Mouse (Mus musculus) midbrain, embryonic 12.5 days (tissue): ENCODE results near the gene Vgll4. TPM values are rescaled to one million over a fixed set of nuclear protein-coding genes. Genes with fewer than 3 reads are reported as not detected.

Source experiments
- ATAC-seq: fragments of 200-750 bp; cut with Nextera tagmentation; 2 replicates; pipeline ENCODE4 v1.8.0; 2017; ENCODE audit warnings: low read depth, moderate TSS enrichment, moderate library complexity; ENCODE audit not compliant: low FRiP score
- H3K27ac ChIP-seq: fragments of 300-500 bp; sonication (generic); replicated peaks from 2 replicates; pipeline ENCODE4 v1.5.1; 2016; ENCODE audit warnings: mild to moderate bottlenecking
- H3K27me3 ChIP-seq: fragments of 300-500 bp; sonication (generic); 2 replicates; pipeline ENCODE4 v1.6.1; 2016; ENCODE audit warnings: mild to moderate bottlenecking
- H3K36me3 ChIP-seq: fragments of 300-500 bp; sonication (generic); 2 replicates; pipeline ENCODE4 v1.6.1; 2016
- H3K4me1 ChIP-seq: fragments of 300-500 bp; sonication (generic); 2 replicates; pipeline ENCODE4 v1.6.1; 2016
- H3K4me2 ChIP-seq: fragments of 300-500 bp; sonication (generic); replicated peaks from 2 replicates; pipeline ENCODE4 v1.6.1; 2016; ENCODE audit warnings: mild to moderate bottlenecking, moderate library complexity
- H3K4me3 ChIP-seq: fragments of 300-500 bp; sonication (generic); 2 replicates; pipeline ENCODE4 v1.5.1; 2016; ENCODE audit warnings: mild to moderate bottlenecking
- H3K9ac ChIP-seq: fragments of 300-500 bp; sonication (generic); replicated peaks from 2 replicates; pipeline ENCODE4 v1.6.1; 2016; ENCODE audit warnings: mild to moderate bottlenecking, moderate library complexity
- H3K9me3 ChIP-seq: fragments of 300-500 bp; sonication (generic); 2 replicates; pipeline ENCODE4 v1.6.1; 2016; ENCODE audit warnings: mild to moderate bottlenecking
- WGBS: fragments of 180-500 bp; shearing (Covaris S2); methylation state at CpG from one replicate; pipeline ENCODE4 v1.1.7; 2016; 5-methylcytosine and 5-hydroxymethylcytosine counted together
- polyA plus RNA-seq: library from polyadenylated mRNA; unstranded; fragments of >200 nt; fragmentation: Nextera tagmentation; extraction: Ambion mirVana; gene quantifications from 2 replicates; pipeline ENCODE4 v1.2.1, GENCODE M21; 2016

The Vgll4 gene
- polyA plus RNA-seq, 1 experiment from 2014 or later = 85.6 TPM

DNA sequence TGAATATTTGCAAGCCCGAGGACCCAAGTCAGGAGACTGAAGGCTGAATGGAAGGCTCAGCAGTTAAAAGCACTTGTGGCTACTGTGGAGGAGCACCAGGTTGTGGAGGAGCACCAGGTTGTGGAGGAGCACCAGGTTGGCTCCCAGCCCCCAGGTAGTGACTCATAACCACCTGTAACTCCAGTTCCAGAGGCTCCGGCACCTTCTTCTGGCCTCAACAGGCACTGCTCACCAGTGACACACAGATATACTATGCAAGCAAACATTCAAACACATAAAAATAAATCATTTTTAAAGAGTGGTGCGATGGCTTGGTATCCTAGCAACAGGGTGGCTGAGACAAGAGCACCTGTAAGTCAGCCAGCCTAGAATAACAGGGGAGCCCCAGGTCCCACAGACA lies 58.3 kb downstream of the Vgll4 start:
- Histone ChIP-seq H3K9ac (no peak overlapping the region), H3K9me3 (no peaks in the 10 kb centered on the region), H3K4me1 (peaks cover 62% of the 10 kb centered on the region), H3K4me3 (no peak overlapping the region), H3K36me3 (no peaks in the 10 kb centered on the region), H3K27me3 (no peaks in the 10 kb centered on the region), H3K4me2 (no peak overlapping the region), H3K27ac (no peak overlapping the region)
- 90% methylated on average over 3 of the region's 3 CpGs for WGBS
- ATAC-seq = no peak

GRCm38 (mm10) chr6:114909801-114910200 lies 60.0 kb downstream of the Vgll4 start:
- no peak overlapping the region for H3K9ac ChIP-seq
- no peaks in the 10 kb centered on the region for H3K36me3 ChIP-seq
- WGBS = 93% methylated on average over 7 of the region's 7 CpGs
- no peaks in the 10 kb centered on the region for H3K9me3 ChIP-seq
- H3K4me2 ChIP-seq = no peak overlapping the region
- ATAC-seq = no peak
- no peaks in the 10 kb centered on the region for H3K27me3 ChIP-seq
- H3K27ac ChIP-seq = no peak overlapping the region
- H3K4me1 ChIP-seq = peaks cover 53% of the 10 kb centered on the region
- no peak overlapping the region for H3K4me3 ChIP-seq

DNA sequence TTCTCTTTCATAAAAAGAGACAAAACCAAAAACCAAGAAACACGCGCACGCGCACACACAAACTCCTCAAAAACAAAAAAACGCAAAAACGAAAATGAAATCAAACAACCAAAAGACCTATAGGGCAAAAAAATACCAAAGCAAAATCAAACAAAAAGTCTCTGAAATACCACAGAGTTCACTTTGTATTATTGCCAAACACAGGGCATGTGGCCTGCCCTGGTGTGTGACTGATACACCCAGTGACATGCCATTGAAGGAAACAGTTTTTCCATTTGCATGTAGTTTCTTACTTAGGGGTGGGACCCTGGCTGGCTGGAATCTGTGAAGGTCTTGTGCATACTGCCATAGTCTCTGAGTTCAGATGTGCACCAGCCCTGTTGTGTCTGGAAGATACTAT lies 62.3 kb downstream of the Vgll4 start:
- WGBS = 90% methylated on average over 6 of the region's 6 CpGs
- no peaks in the 10 kb centered on the region for H3K9me3 ChIP-seq
- no peak overlapping the region for H3K27ac ChIP-seq
- H3K27me3 ChIP-seq = no peaks in the 10 kb centered on the region
- no peak overlapping the region for H3K4me3 ChIP-seq
- H3K4me1 ChIP-seq = peaks cover 53% of the 10 kb centered on the region
- no peak overlapping the region for H3K4me2 ChIP-seq
- no peak overlapping the region for H3K9ac ChIP-seq
- no peak for ATAC-seq
- no peaks in the 10 kb centered on the region for H3K36me3 ChIP-seq

- Histone ChIP-seq H3K9ac (no peak overlapping the region), H3K9me3 (no peaks in the 10 kb centered on the region), H3K27me3 (no peaks in the 10 kb centered on the region), H3K4me2 (no peak overlapping the region), H3K4me1 (peaks cover 57% of the 10 kb centered on the region), H3K4me3 (no peak overlapping the region), H3K36me3 (no peaks in the 10 kb centered on the region), H3K27ac (no peak overlapping the region)
- whole genome bisulfite sequencing = 74% methylated on average over 5 of the region's 5 CpGs
- no peak for ATAC-seq
These were observed 63.6 kb downstream of the Vgll4 start for GRCm38 (mm10) chr6:114906209-114906608.

DNA sequence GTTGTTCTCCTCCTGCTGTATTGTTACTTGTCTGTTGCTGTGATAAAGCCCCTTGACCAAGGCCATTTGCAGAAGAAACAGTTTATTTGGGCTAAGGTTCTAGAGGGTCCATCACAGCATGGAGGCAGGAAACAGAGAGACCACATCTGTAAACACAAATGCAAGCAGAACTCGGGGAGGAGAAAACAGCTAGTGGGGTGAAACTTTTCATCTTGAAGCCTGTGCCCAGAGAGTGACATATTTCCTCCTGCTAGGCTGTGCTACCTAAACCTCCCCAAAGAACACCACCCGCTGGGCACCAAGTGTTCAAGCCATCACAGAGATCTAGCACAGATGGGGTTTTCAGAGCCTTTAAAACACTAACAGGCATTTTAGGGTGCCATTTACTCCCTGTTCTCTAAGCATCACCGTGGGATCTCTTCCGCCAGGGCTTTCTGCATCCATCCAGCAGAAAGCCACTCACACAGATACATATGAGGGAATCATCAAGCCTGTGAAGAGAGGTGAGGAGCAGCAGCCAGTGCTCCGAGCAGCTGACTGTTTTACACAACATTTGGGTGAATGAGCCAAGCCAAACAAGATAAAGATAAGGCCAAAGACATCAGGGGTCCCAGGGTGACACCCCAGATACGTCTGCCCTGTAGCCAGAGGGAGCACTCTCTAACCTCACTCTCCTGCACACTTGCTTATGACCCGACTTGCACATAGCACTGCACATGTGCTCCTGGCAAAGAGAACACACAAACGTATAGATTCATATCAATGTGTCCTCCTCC lies 64.4 kb downstream of the Vgll4 start:
- 87% methylated on average over 8 of the region's 8 CpGs for WGBS
- Histone ChIP-seq H3K9ac (no peak overlapping the region), H3K9me3 (no peaks in the 10 kb centered on the region), H3K27me3 (no peaks in the 10 kb centered on the region), H3K4me1 (peaks cover 64% of the 10 kb centered on the region), H3K4me3 (no peak overlapping the region), H3K4me2 (no peak overlapping the region), H3K36me3 (no peaks in the 10 kb centered on the region), H3K27ac (no peak overlapping the region)
- no peak for ATAC-seq

DNA sequence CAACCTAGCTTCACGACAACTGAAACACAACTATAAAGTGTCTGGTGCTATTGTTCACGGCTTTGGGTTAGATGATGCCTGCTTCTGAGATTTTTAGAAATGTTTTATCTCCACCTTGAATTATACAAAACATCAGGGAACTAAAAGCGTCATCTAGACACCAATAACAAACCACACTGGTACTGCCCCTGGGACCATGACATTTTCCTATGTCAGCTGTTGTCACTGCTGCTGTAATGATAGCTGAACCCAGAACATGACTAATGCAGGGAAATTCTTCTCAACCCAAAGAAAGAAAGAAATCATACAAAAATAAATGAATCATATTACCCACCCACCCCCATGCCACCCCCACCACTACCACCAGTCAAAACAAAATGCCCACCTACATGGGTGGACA lies 65.0 kb downstream of the Vgll4 start:
- no peak overlapping the region for H3K4me2 ChIP-seq
- H3K9ac ChIP-seq = no peak overlapping the region
- H3K4me1 ChIP-seq = peaks cover 71% of the 10 kb centered on the region
- H3K27ac ChIP-seq = no peak overlapping the region
- H3K27me3 ChIP-seq = no peaks in the 10 kb centered on the region
- WGBS = over 99% methylated on average over 3 of the region's 3 CpGs
- H3K36me3 ChIP-seq = no peaks in the 10 kb centered on the region
- no peak overlapping the region for H3K4me3 ChIP-seq
- H3K9me3 ChIP-seq = no peaks in the 10 kb centered on the region
- no peak for ATAC-seq

GRCm38 (mm10) chr6:114904233-114904632 lies 65.6 kb downstream of the Vgll4 start:
- no peak for ATAC-seq

GRCm38 (mm10) chr6:114901921-114902320 lies 67.9 kb downstream of the Vgll4 start:
- peak overlapping the region; percentile 34 for H3K9ac ChIP-seq
- no peaks in the 10 kb centered on the region for H3K9me3 ChIP-seq
- peak overlapping the region; percentile 40 for H3K4me2 ChIP-seq
- no peak overlapping the region for H3K4me3 ChIP-seq
- WGBS = 9% methylated on average over 4 of the region's 4 CpGs
- no peak for ATAC-seq
- H3K4me1 ChIP-seq = peaks cover 72% of the 10 kb centered on the region
- peaks cover 11% of the 10 kb centered on the region for H3K36me3 ChIP-seq
- H3K27ac ChIP-seq = peak overlapping the region; percentile 70
- no peaks in the 10 kb centered on the region for H3K27me3 ChIP-seq

More at GRCm38 (mm10) chr6:114904233-114904632, 65.6 kb downstream of the Vgll4 start:
- H3K36me3 ChIP-seq = no peaks in the 10 kb centered on the region
- H3K4me1 ChIP-seq = peaks cover 77% of the 10 kb centered on the region
- H3K4me2 ChIP-seq = no peak overlapping the region
- WGBS = 79% methylated on average over 6 of the region's 6 CpGs
- no peaks in the 10 kb centered on the region for H3K9me3 ChIP-seq
- H3K4me3 ChIP-seq = no peak overlapping the region
- no peaks in the 10 kb centered on the region for H3K27me3 ChIP-seq
- no peak overlapping the region for H3K9ac ChIP-seq
- no peak overlapping the region for H3K27ac ChIP-seq

- H3K9ac ChIP-seq = 0 out of 2 replicates have a peak overlapping the region, but pooled peaks have one; percentile 24
- peak; percentile 70 for ATAC-seq
These were observed 68.4 kb downstream of the Vgll4 start for GRCm38 (mm10) chr6:114901321-114901824.

DNA sequence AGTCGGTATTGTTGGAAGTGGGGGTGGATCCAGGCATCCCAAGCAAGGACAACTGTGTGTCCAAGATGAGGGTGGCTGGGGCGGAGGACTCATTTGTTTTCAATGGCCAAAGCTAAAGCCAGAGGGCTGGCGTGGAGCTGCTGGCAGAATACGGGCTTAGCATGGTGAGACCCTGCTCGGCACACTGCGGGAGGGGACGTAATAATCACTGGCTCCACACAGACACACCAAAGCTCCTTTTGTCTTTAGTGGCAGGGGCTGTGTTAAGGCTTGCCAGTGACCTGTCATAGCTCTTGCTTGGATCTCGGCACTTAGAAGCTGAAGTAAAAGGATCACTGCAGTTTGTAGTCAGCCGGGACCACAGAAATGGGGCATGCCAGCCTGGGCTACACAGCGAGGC lies 69.6 kb downstream of the Vgll4 start:
- Histone ChIP-seq H3K4me3 (no peak overlapping the region), H3K27ac (peak overlapping the region; percentile 60), H3K4me2 (peak overlapping the region; percentile 16), H3K9ac (no peak overlapping the region), H3K27me3 (no peaks in the 10 kb centered on the region), H3K4me1 (peaks cover 61% of the 10 kb centered on the region), H3K9me3 (no peaks in the 10 kb centered on the region), H3K36me3 (peaks cover 11% of the 10 kb centered on the region)
- ATAC-seq = 0 out of 2 replicates have a peak, but pooled peaks have one; percentile 52
- 26% methylated on average over 10 of the region's 10 CpGs for WGBS

More at GRCm38 (mm10) chr6:114901321-114901824, 68.4 kb downstream of the Vgll4 start:
- no peaks in the 10 kb centered on the region for H3K27me3 ChIP-seq
- 6% methylated on average over 12 of the region's 12 CpGs for WGBS
- peak overlapping the region; percentile 40 for H3K4me2 ChIP-seq
- H3K4me3 ChIP-seq = no peak overlapping the region
- H3K4me1 ChIP-seq = peaks cover 68% of the 10 kb centered on the region
- H3K27ac ChIP-seq = peak overlapping the region; percentile 70
- H3K9me3 ChIP-seq = no peaks in the 10 kb centered on the region
- H3K36me3 ChIP-seq = peaks cover 11% of the 10 kb centered on the region

GRCm38 (mm10) chr6:114899652-114900051 lies 70.1 kb downstream of the Vgll4 start:
- Histone ChIP-seq H3K36me3 (peaks cover 12% of the 10 kb centered on the region), H3K4me1 (peaks cover 60% of the 10 kb centered on the region), H3K4me2 (peak overlapping the region; percentile 16), H3K27me3 (no peaks in the 10 kb centered on the region), H3K4me3 (no peak overlapping the region), H3K27ac (peak overlapping the region; percentile 60), H3K9me3 (no peaks in the 10 kb centered on the region), H3K9ac (no peak overlapping the region)
- no peak for ATAC-seq
- WGBS = 46% methylated on average over 7 of the region's 7 CpGs

DNA sequence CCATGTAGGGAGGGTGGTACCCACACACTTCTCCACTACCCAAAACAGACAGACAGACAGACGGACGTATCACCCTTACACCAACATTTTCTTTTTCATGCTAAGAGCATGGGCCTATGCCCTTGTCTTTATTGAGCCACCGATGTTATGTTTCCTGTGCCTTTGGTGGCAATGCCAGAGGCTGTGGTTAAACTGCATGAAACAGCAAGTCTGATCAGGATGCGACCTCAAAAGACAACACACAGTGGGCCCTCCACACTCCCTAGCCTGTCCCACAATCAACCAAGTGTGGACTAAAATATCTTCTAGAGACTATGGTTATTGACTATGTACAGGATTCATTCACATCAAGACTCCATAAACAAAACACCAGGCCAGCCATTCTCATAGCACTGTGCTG lies 70.8 kb downstream of the Vgll4 start:
- H3K4me1 ChIP-seq = peaks cover 60% of the 10 kb centered on the region
- no peak overlapping the region for H3K4me3 ChIP-seq
- no peak for ATAC-seq
- no peaks in the 10 kb centered on the region for H3K27me3 ChIP-seq
- WGBS = 92% methylated on average over 4 of the region's 4 CpGs
- no peaks in the 10 kb centered on the region for H3K9me3 ChIP-seq
- no peak overlapping the region for H3K4me2 ChIP-seq
- 0 out of 2 replicates have a peak overlapping the region, but pooled peaks have one; percentile 43 for H3K27ac ChIP-seq
- H3K9ac ChIP-seq = no peak overlapping the region
- peaks cover 15% of the 10 kb centered on the region for H3K36me3 ChIP-seq
